Mouse (Mus musculus): ENCODE results near the gene Cflar. TPM values are rescaled to one million over a fixed set of nuclear protein-coding genes. Genes with fewer than 3 reads are reported as not detected.
A peak's percentile ranks its signal among the peaks of the same experiment; 100 is the strongest.
"Not testable (repeated sequence)": the region's sequence is repeated elsewhere in the genome, so short reads cannot be mapped to it uniquely, and the experiment has no call there.

Gene Cflar
- polyA plus RNA-seq, 2 experiments: 8.2 to 13.4 TPM

DNA sequence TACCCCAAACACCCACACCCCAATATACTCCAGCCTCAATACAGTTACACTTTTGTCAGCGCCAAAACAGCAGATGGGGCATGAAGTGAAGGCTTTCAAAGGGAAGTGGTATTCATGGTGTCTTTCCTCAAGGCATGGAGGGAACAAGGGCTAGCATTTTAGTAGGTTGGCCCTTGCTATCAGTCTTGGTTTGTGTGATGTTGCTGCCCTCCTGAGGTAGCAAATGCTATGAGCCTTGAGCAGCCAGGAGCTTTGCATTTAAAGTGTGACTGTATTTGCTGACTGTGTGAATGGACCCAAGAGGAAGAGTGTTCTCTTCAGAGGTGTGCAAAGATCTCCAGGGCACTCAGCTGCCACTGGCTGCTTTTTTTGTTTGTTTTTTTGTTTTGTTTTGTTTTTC, 13.7 kb upstream of the Cflar start:
- not testable (repeated sequence) for H3K27me3 ChIP-seq (ENCODE audit: control insufficient read depth, insufficient read depth, low read length); H3K9ac ChIP-seq (replicated peaks); H3K36me3 ChIP-seq (replicated peaks; ENCODE audit: control insufficient read depth, insufficient read depth, low read depth); H3K27ac ChIP-seq; H3K9me3 ChIP-seq (ENCODE audit: control insufficient read depth, low read length); H3K4me1 ChIP-seq (replicated peaks; ENCODE audit: control insufficient read depth in 2 of 2, insufficient read depth in 2 of 2, low read length in 1 of 2); H3K4me3 ChIP-seq (ENCODE audit: insufficient read depth in 1 of 2, low read depth in 2 of 2, low read length in 2 of 2); H3K4me2 ChIP-seq (ENCODE audit: low read depth); ATAC-seq (ENCODE audit: insufficient read depth); DNase-seq (ENCODE audit: low read depth in 3 of 3, low spot score in 3 of 3)
- WGBS (ENCODE audit: insufficient replicate concordance): 22% methylated on average over 1 of the region's 1 CpGs
- peak; percentile 39 for TF ChIP-seq CTCF (IDR thresholded peaks at IDR 0.05; ENCODE audit: low read depth)

GRCm38 (mm10) chr1:58698781-58699180, 12.5 kb upstream of the Cflar start:
- TF ChIP-seq EP300 (IDR thresholded peaks at IDR 0.05; ENCODE audit: low read depth) (no peak), CTCF (IDR thresholded peaks at IDR 0.05; ENCODE audit: low read depth) (no peak)
- Histone ChIP-seq H3K4me2 (ENCODE audit: low read depth) (no peak overlapping the region), H3K36me3 (replicated peaks; ENCODE audit: control insufficient read depth, insufficient read depth, low read depth) (no peaks in the 10 kb centered on the region), H3K27ac (no peak overlapping the region), H3K4me1 (replicated peaks; ENCODE audit: control insufficient read depth in 2 of 2, insufficient read depth in 2 of 2, low read length in 1 of 2) (peaks cover 0 to 3% of the 10 kb centered on the region in 2 experiments; a peak in 1 of 4 replicates), H3K4me3 (ENCODE audit: insufficient read depth in 1 of 2, low read depth in 2 of 2, low read length in 2 of 2) (no peak overlapping the region), H3K27me3 (ENCODE audit: control insufficient read depth, insufficient read depth, low read length) (no peaks in the 10 kb centered on the region), H3K9ac (replicated peaks) (no peak overlapping the region), H3K9me3 (ENCODE audit: control insufficient read depth, low read length) (no peaks in the 10 kb centered on the region)
- ATAC-seq (ENCODE audit: insufficient read depth) (no peak), DNase-seq (ENCODE audit: low read depth in 3 of 3, low spot score in 3 of 3) (no peak)
- 69% methylated on average over 4 of the region's 4 CpGs for WGBS (ENCODE audit: insufficient replicate concordance)

DNA sequence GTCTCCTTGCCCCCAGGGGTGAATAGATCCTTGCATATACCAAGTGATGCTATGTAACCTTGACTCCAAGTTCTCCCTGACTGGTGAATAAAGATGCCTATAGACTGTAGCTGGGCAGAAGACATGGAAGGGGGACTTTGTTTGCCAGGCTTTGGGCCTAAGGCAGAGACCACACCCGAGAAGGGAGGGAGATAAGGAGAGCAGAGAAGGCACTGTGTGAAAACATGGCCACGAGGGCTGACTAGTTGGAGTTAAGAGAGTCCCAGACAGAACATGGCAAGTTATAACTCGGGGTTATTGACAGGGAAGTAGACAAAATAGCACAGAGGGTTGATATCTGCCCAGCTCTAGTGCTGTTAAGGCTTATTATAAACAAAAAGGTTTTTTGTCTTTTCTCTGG, 11.3 kb upstream of the Cflar start:
- Histone ChIP-seq H3K27ac (no peak overlapping the region), H3K4me3 (ENCODE audit: insufficient read depth in 1 of 2, low read depth in 2 of 2, low read length in 2 of 2) (no peak overlapping the region), H3K4me2 (ENCODE audit: low read depth) (no peak overlapping the region), H3K36me3 (replicated peaks; ENCODE audit: control insufficient read depth, insufficient read depth, low read depth) (no peaks in the 10 kb centered on the region), H3K4me1 (replicated peaks; ENCODE audit: control insufficient read depth in 2 of 2, insufficient read depth in 2 of 2, low read length in 1 of 2) (peaks cover 0 to 3% of the 10 kb centered on the region in 2 experiments; a peak in 1 of 4 replicates), H3K9me3 (ENCODE audit: control insufficient read depth, low read length) (no peaks in the 10 kb centered on the region), H3K9ac (replicated peaks) (no peak overlapping the region), H3K27me3 (ENCODE audit: control insufficient read depth, insufficient read depth, low read length) (no peaks in the 10 kb centered on the region)
- no peak for TF ChIP-seq CTCF (IDR thresholded peaks at IDR 0.05; ENCODE audit: low read depth)
- 7% methylated on average over 3 of the region's 3 CpGs for whole genome bisulfite sequencing (ENCODE audit: insufficient replicate concordance)
- DNase-seq (ENCODE audit: low read depth in 3 of 3, low spot score in 3 of 3) (no peak), ATAC-seq (ENCODE audit: insufficient read depth) (no peak)

GRCm38 (mm10) chr1:58700580-58701162, 10.6 kb upstream of the Cflar start:
- H3K27me3 ChIP-seq (ENCODE audit: control insufficient read depth, insufficient read depth, low read length); H3K4me1 ChIP-seq (replicated peaks; ENCODE audit: control insufficient read depth in 2 of 2, insufficient read depth in 2 of 2, low read length in 1 of 2); H3K4me2 ChIP-seq (ENCODE audit: low read depth); H3K9me3 ChIP-seq (ENCODE audit: control insufficient read depth, low read length); H3K4me3 ChIP-seq (ENCODE audit: insufficient read depth in 1 of 2, low read depth in 2 of 2, low read length in 2 of 2); H3K27ac ChIP-seq; H3K36me3 ChIP-seq (replicated peaks; ENCODE audit: control insufficient read depth, insufficient read depth, low read depth); ATAC-seq (ENCODE audit: insufficient read depth); H3K9ac ChIP-seq (replicated peaks); DNase-seq (ENCODE audit: low read depth in 3 of 3, low spot score in 3 of 3): not testable (repeated sequence)
- WGBS (ENCODE audit: insufficient replicate concordance): 21% methylated on average over 4 of the region's 5 CpGs

DNA sequence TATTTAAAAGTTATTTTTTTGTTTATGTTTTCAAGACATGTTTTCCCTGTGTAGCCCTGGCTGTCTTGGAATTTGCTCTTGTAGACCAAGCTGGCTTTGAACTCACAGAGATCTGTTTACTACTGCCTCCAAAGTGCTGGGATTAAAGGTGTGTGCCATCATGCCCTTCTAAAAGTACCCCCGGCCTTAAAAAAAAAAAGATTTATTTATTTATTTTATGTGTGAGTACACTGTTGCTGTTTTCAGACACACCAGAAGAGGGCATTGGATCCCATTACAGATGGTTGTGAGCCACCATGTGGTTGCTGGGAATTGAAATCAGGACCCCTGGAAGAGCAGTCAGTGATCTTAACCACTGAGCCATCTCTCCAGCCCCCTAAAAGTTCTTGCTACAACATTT, 1.3 kb upstream of the Cflar start:
- DNase-seq (ENCODE audit: low read depth in 3 of 3, low spot score in 3 of 3); H3K4me2 ChIP-seq (ENCODE audit: low read depth); H3K36me3 ChIP-seq (replicated peaks; ENCODE audit: control insufficient read depth, insufficient read depth, low read depth); H3K4me3 ChIP-seq (ENCODE audit: insufficient read depth in 1 of 2, low read depth in 2 of 2, low read length in 2 of 2); ATAC-seq (ENCODE audit: insufficient read depth); H3K27me3 ChIP-seq (ENCODE audit: control insufficient read depth, insufficient read depth, low read length); H3K9ac ChIP-seq (replicated peaks); H3K27ac ChIP-seq; H3K9me3 ChIP-seq (ENCODE audit: control insufficient read depth, low read length); H3K4me1 ChIP-seq (replicated peaks; ENCODE audit: control insufficient read depth in 2 of 2, insufficient read depth in 2 of 2, low read length in 1 of 2): not testable (repeated sequence)
- WGBS (ENCODE audit: insufficient replicate concordance): 86% methylated on average over 1 of the region's 1 CpGs
